ENCODE assay signal across 13 mouse cellular contexts in genomic region chr1:43776106-43776505, GRCm38 (mm10). TPM values are rescaled to one million over a fixed set of nuclear protein-coding genes. Genes with fewer than 3 reads are reported as not detected.
DNase-seq lines count a peak whose midpoint lies in the region; ATAC-seq and TF ChIP-seq lines count a peak whose summit lies in the region.
"Had no signal": no experiment of that assay in that cellular context is flagged by ENCODE, and none has a peak within 500 bp of the region (broad histone marks: within the 10 kb centered on the region; RNA-seq: fewer than 3 reads in every experiment).

No protein-coding gene starts in this region.

- no peaks in the 10 kb centered on the region for H3K9me3 ChIP-seq in hindbrain, embryonic 16.5 days (ENCODE audit: control insufficient read depth, low read length)
- H3K9me3 ChIP-seq: limb, embryonic 13.5 days had no signal

- no peak for TF ChIP-seq CTCF in left cerebral cortex, adult 2 months (IDR thresholded peaks at IDR 0.05)

- H3K27ac ChIP-seq in left cerebral cortex, adult 2 months, result no peak overlapping the region
- no peak overlapping the region for H3K27ac ChIP-seq in hindbrain, embryonic 16.5 days (ENCODE audit: low read depth, low read length)
- H3K27ac ChIP-seq: hindbrain, postnatal 0 days; limb, embryonic 13.5 days; stomach, postnatal 0 days had no signal

- 92% methylated on average over 3 of the region's 3 CpGs for WGBS in hindbrain, embryonic 16.5 days

- H3K4me2 ChIP-seq in hindbrain, embryonic 16.5 days (ENCODE audit: low read length), result no peak overlapping the region
- H3K4me2 ChIP-seq: limb, embryonic 13.5 days had no signal

- no peaks in the 10 kb centered on the region for H3K4me1 ChIP-seq in hindbrain, embryonic 16.5 days (ENCODE audit: control insufficient read depth, insufficient read depth, low read depth, low read length)
- H3K4me1 ChIP-seq: limb, embryonic 13.5 days had no signal

- peaks cover 15% of the 10 kb centered on the region for H3K36me3 ChIP-seq in hindbrain, embryonic 16.5 days (ENCODE audit: control insufficient read depth, insufficient read depth, low read length)

- intact Hi-C loops in left cerebral cortex, postnatal 4 days (cut with DNase I), result no loop called here
- intact Hi-C loops in left cerebral cortex, adult 2 months (cut with DNase I), result no loop called here

- ATAC-seq in inflammation-experienced regulatory T-cells, adult 6 months, result no peak
- ATAC-seq in hindbrain, embryonic 16.5 days, result no peak
- ATAC-seq: hindbrain, postnatal 0 days had no signal

- no peak overlapping the region for H3K9ac ChIP-seq in hindbrain, embryonic 16.5 days (ENCODE audit: low read depth, low read length)
- H3K9ac ChIP-seq: limb, embryonic 13.5 days had no signal

- H3K27me3 ChIP-seq in hindbrain, embryonic 16.5 days (replicated peaks; ENCODE audit: control insufficient read depth, insufficient read depth, low read length), result no peaks in the 10 kb centered on the region
- H3K27me3 ChIP-seq: limb, embryonic 13.5 days had no signal

- DNase-seq in gastrocnemius, adult 18-20 months (ENCODE audit: low spot score), result peak; percentile 5
- DNase-seq in gastrocnemius, adult 8-10 months (ENCODE audit: low spot score in 2 of 2), result no peak
- DNase-seq in left cerebral cortex, postnatal 4 days, result peak; percentile 31
- DNase-seq in left cerebral cortex, adult 2 months (ENCODE audit: extremely low spot score in 1 of 2, low spot score in 2 of 2), result no peak
- DNase-seq in adrenal gland, postnatal 25 days, result peak; percentile 57
- peak; percentile 32 for DNase-seq in heart, postnatal 4 days

- H3K4me3 ChIP-seq in left cerebral cortex, adult 2 months, result no peak overlapping the region
- H3K4me3 ChIP-seq in hindbrain, embryonic 16.5 days (ENCODE audit: low read length), result no peak overlapping the region
- H3K4me3 ChIP-seq: limb, embryonic 13.5 days had no signal

RNA-seq across cellular contexts. Expression of gene 1500015O10Rik, which starts 45.7 kb away (rescaled TPM):
- total RNA-seq in gastrocnemius, adult 18-20 months (2021), result 1 to 10 TPM; 1.5 to 4.0 TPM
- total RNA-seq in gastrocnemius, adult 8-10 months (2022), result 1 to 10 TPM in 2 of 4 experiments, under 1 TPM in 2; 0.36 to 6.5 (median 1.5) TPM
- total RNA-seq in left cerebral cortex, postnatal 4 days (2021), result 1 to 10 TPM; 2.3 TPM
- 1 to 10 TPM; 2.3 to 2.9 TPM for total RNA-seq in left cerebral cortex, adult 2 months (2021)
- total RNA-seq in adrenal gland, postnatal 25 days (2021), result 145 and 150 TPM in 2 replicates
- 1 to 10 TPM; 4.9 to 5.4 TPM for total RNA-seq in heart, postnatal 4 days (2021)
- polyA plus RNA-seq in inflammation-experienced regulatory T-cells, adult 6 months (2017; shearing (Covaris generic)), result under 1 TPM in 1 of 3 experiments, not detected in 2; 0.38 TPM
- polyA plus RNA-seq in hindbrain, embryonic 16.5 days (2015; fragmentation: Nextera tagmentation; extraction: Ambion mirVana), result 64.1 and 74.2 TPM in 2 replicates
- total RNA-seq: neutrophil, adult 5-6 weeks had no signal
- polyA plus RNA-seq: small intestine, adult 2 months had no signal

RNA-seq across cellular contexts. Expression of gene Uxs1, which starts 51.5 kb away (rescaled TPM):
- total RNA-seq in gastrocnemius, adult 18-20 months (2021), result 10 to 100 TPM in 1 of 2 experiments, 1 to 10 TPM in 1; 9.2 to 13.8 TPM
- total RNA-seq in gastrocnemius, adult 8-10 months (2022), result 10 to 100 TPM in 3 of 4 experiments, 1 to 10 TPM in 1; 9.8 to 12.3 (median 10.8) TPM
- total RNA-seq in left cerebral cortex, postnatal 4 days (2021), result 10 to 100 TPM; 30.0 to 33.3 TPM
- 10 to 100 TPM; 54.8 to 61.5 TPM for total RNA-seq in left cerebral cortex, adult 2 months (2021)
- 45.8 and 56.1 TPM in 2 replicates for total RNA-seq in adrenal gland, postnatal 25 days (2021)
- 10 to 100 TPM; 15.7 to 18.9 TPM for total RNA-seq in heart, postnatal 4 days (2021)
- 10 to 100 TPM; 11.7 to 20.0 (median 15.8) TPM for polyA plus RNA-seq in inflammation-experienced regulatory T-cells, adult 6 months (2017; shearing (Covaris generic))
- polyA plus RNA-seq in hindbrain, embryonic 16.5 days (2015; fragmentation: Nextera tagmentation; extraction: Ambion mirVana), result 18.0 and 19.4 TPM in 2 replicates

Comparison
In these comparisons a context has a peak if more than half of its experiments do, and no peak if none do; other contexts are left out.
1. DNase-seq: peak in gastrocnemius, adult 18-20 months (single experiment), left cerebral cortex, postnatal 4 days (single experiment), adrenal gland, postnatal 25 days (single experiment) and heart, postnatal 4 days (single experiment); none in gastrocnemius, adult 8-10 months (0 of 2) and left cerebral cortex, adult 2 months (0 of 2).
2. RNA of gene 1500015O10Rik, which starts 45.7 kb away (total RNA-seq): 145 to 150 TPM in adrenal gland, postnatal 25 days; 4.9 to 5.4 TPM in heart, postnatal 4 days, 1.5 to 4.0 TPM in gastrocnemius, adult 18-20 months, 2.3 to 2.9 TPM in left cerebral cortex, adult 2 months, 0.36 to 6.5 TPM in gastrocnemius, adult 8-10 months and 2.3 TPM in left cerebral cortex, postnatal 4 days; every median in the first group is over 10 times any median in the second.